Mouse (Mus musculus) mouse trophoblast stem cell (cell line): ENCODE results near the gene Commd1.

Source experiments
- in situ Hi-C, 2 experiments: fragments of 300-500 bp; cut with MseI, MboI; formaldehyde crosslinking; loops; 2 replicates in 1 of 2; 3 replicates in 1 of 2; pipeline ENCODE4 v1.15.1; 2025

Commd1 gene

GRCm38 (mm10) chr11:22863581-22863980, 118.6 kb downstream of the Commd1 start:
- in situ Hi-C loops = no loop called here

GRCm38 (mm10) chr11:22861315-22861714, 120.9 kb downstream of the Commd1 start:
- in situ Hi-C loops = no loop called here

- in situ Hi-C loops = no loop called here
Measured at GRCm38 (mm10) chr11:22860335-22861227, 121.6 kb downstream of the Commd1 start, which contains the start of gene B3gnt2. B3gnt2 (minus strand) TSS chr11:22860961.

- in situ Hi-C loops = no loop called here
Measured at GRCm38 (mm10) chr11:22859633-22860334, 122.4 kb downstream of the Commd1 start.

GRCm38 (mm10) chr11:22859301-22859632, 122.9 kb downstream of the Commd1 start:
- in situ Hi-C loops = no loop called here

GRCm38 (mm10) chr11:22858441-22859300, 123.5 kb downstream of the Commd1 start:
- in situ Hi-C loops = no loop called here

GRCm38 (mm10) chr11:22857705-22858440, 124.3 kb downstream of the Commd1 start:
- in situ Hi-C loops = no loop called here

GRCm38 (mm10) chr11:22857106-22857704, 125.0 kb downstream of the Commd1 start:
- in situ Hi-C loops = no loop called here

- in situ Hi-C loops = no loop called here
Measured at GRCm38 (mm10) chr11:22856371-22856965, 125.7 kb downstream of the Commd1 start.

GRCm38 (mm10) chr11:22854571-22854970, 127.6 kb downstream of the Commd1 start:
- in situ Hi-C loops = no loop called here

- in situ Hi-C loops = no loop called here
Measured at GRCm38 (mm10) chr11:22853477-22854157, 128.6 kb downstream of the Commd1 start.

- in situ Hi-C loops = no loop called here
Measured at GRCm38 (mm10) chr11:22852510-22852909, 129.7 kb downstream of the Commd1 start.

- in situ Hi-C loops = no loop called here
Measured at GRCm38 (mm10) chr11:22851416-22851815, 130.8 kb downstream of the Commd1 start.

GRCm38 (mm10) chr11:22850077-22850476, 132.1 kb downstream of the Commd1 start:
- in situ Hi-C loops = no loop called here

GRCm38 (mm10) chr11:22848649-22849195, 133.5 kb downstream of the Commd1 start:
- in situ Hi-C loops = no loop called here

GRCm38 (mm10) chr11:22847732-22848648, 134.2 kb downstream of the Commd1 start:
- in situ Hi-C loops = no loop called here

- in situ Hi-C loops = no loop called here
Measured at GRCm38 (mm10) chr11:22846960-22847731, 135.0 kb downstream of the Commd1 start.
